Mouse (Mus musculus) embryonic facial prominence, embryonic 13.5 days (tissue): ENCODE measurements at regions not wholly inside any gene's neighbourhood (a gene's known extent, or its start where the extent isn't known, plus 50 kb on each side); places are given as distances from the start of the nearest gene placed in this dataset.

ENCODE experiments used
- ATAC-seq: fragments of 200-750 bp; cut with Nextera tagmentation; 2 replicates; pipeline ENCODE4 v1.8.0; 2017; ENCODE audit warnings: low read depth; ENCODE audit not compliant: insufficient number of reproducible peaks, insufficient read depth, low FRiP score, low TSS enrichment
- H3K27ac ChIP-seq: fragments of 300-500 bp; sonication (generic); 2 replicates; pipeline ENCODE4 v1.5.1; 2015; ENCODE audit warnings: moderate library complexity, mild to moderate bottlenecking, inconsistent platforms
- H3K27me3 ChIP-seq: fragments of 300-500 bp; sonication (generic); 2 replicates; pipeline ENCODE4 v1.6.1; 2015; ENCODE audit warnings: mild to moderate bottlenecking, inconsistent platforms
- H3K36me3 ChIP-seq: fragments of 300-500 bp; sonication (generic); 2 replicates; pipeline ENCODE4 v1.6.1; 2015; ENCODE audit warnings: mild to moderate bottlenecking, inconsistent platforms
- H3K4me1 ChIP-seq: fragments of 300-500 bp; sonication (generic); 2 replicates; pipeline ENCODE4 v1.6.1; 2015; ENCODE audit warnings: inconsistent platforms
- H3K4me2 ChIP-seq: fragments of 300-500 bp; sonication (generic); 2 replicates; pipeline ENCODE4 v1.6.1; 2015; ENCODE audit warnings: moderate library complexity, mild to moderate bottlenecking, inconsistent platforms
- H3K4me3 ChIP-seq: fragments of 300-500 bp; sonication (generic); 2 replicates; pipeline ENCODE4 v1.5.1; 2015; ENCODE audit warnings: mild to moderate bottlenecking, inconsistent platforms
- H3K9ac ChIP-seq: fragments of 300-500 bp; sonication (generic); 2 replicates; pipeline ENCODE4 v1.6.1; 2015; ENCODE audit warnings: mild to moderate bottlenecking, inconsistent platforms
- H3K9me3 ChIP-seq: fragments of 300-500 bp; sonication (generic); 2 replicates; pipeline ENCODE4 v1.6.1; 2016; ENCODE audit warnings: inconsistent platforms
- whole genome bisulfite sequencing: fragments of 180-500 bp; shearing (Covaris S2); methylation state at CpG from one replicate; pipeline ENCODE4 v1.1.7; 2015; ENCODE audit warnings: mixed read lengths; 5-methylcytosine and 5-hydroxymethylcytosine counted together

DNA sequence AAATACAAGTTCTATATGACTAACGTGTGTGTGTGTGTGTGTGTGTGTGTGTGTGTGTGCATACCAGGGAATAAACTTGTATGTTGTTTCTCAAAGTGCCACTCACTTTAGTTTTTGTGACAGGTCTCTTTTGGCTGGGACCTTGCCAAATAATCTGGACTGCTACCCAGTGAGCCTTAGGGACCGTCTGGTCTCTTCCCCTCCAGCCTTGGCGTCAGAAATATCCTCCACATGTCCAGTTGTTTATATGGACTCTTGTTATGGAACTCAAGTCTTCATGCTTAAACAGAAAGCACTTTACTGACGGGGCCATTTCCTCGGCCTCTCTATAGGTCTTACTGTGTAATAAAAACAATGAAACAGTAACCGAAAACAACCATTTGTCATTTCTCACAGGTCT is 394.4 kb downstream of the Prdm2 start:
- Histone ChIP-seq H3K27ac (no peak overlapping the region), H3K4me1 (no peaks in the 10 kb centered on the region), H3K27me3 (no peaks in the 10 kb centered on the region; the same call in 1 of the 2 replicates), H3K4me3 (no peak overlapping the region), H3K9ac (no peak overlapping the region), H3K9me3 (no peaks in the 10 kb centered on the region), H3K36me3 (no peaks in the 10 kb centered on the region), H3K4me2 (no peak overlapping the region)
- 78% methylated on average over 6 of the region's 6 CpGs for WGBS
- no peak for ATAC-seq

GRCm38 (mm10) chr4:142816986-142817385 is 395.8 kb downstream of the Prdm2 start:
- H3K27ac ChIP-seq: no peak overlapping the region
- H3K9me3 ChIP-seq: no peaks in the 10 kb centered on the region
- H3K27me3 ChIP-seq: no peaks in the 10 kb centered on the region; the same call in 1 of the 2 replicates
- H3K9ac ChIP-seq: no peak overlapping the region
- no peak for ATAC-seq
- H3K4me2 ChIP-seq: no peak overlapping the region
- H3K4me1 ChIP-seq: no peaks in the 10 kb centered on the region
- 45% methylated on average over 1 of the region's 1 CpGs for WGBS
- H3K36me3 ChIP-seq: no peaks in the 10 kb centered on the region
- H3K4me3 ChIP-seq: no peak overlapping the region

- H3K4me1 ChIP-seq: peaks cover 3% of the 10 kb centered on the region; the same call in 1 of the 2 replicates
- WGBS: 80% methylated on average over 2 of the region's 2 CpGs
Measured at GRCm38 (mm10) chr4:142803819-142804218, 409.0 kb downstream of the Prdm2 start.

DNA sequence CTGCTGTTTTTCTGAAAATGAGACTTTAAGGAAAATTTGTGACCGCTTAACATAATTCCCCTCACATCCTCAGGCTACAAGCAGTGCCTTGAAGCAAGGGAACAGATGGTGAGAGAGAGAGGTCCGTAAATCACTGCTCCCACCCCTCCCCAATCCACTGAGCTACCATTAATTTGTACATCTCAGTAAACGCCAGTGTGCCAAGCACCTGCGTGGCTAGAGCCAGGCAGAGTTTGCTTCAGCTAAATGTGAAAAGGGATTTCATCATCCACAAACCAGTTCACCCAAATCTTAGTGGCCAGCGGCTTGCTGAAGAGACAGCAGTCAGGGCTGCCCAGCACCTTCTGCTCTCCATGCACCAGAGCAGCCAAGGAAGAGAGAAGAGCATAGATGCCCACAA is 413.5 kb downstream of the Prdm2 start:
- Histone ChIP-seq H3K4me2 (no peak overlapping the region), H3K4me3 (no peak overlapping the region), H3K4me1 (peaks cover 3% of the 10 kb centered on the region; the same call in 1 of the 2 replicates), H3K27me3 (no peaks in the 10 kb centered on the region), H3K9ac (no peak overlapping the region), H3K36me3 (no peaks in the 10 kb centered on the region), H3K27ac (no peak overlapping the region), H3K9me3 (no peaks in the 10 kb centered on the region)
- ATAC-seq: no peak
- 53% methylated on average over 5 of the region's 5 CpGs for WGBS

More at GRCm38 (mm10) chr4:142803819-142804218, 409.0 kb downstream of the Prdm2 start:
- Histone ChIP-seq H3K27ac (no peak overlapping the region), H3K27me3 (no peaks in the 10 kb centered on the region), H3K9ac (no peak overlapping the region), H3K9me3 (no peaks in the 10 kb centered on the region), H3K36me3 (no peaks in the 10 kb centered on the region), H3K4me3 (no peak overlapping the region), H3K4me2 (no peak overlapping the region)
- no peak for ATAC-seq

DNA sequence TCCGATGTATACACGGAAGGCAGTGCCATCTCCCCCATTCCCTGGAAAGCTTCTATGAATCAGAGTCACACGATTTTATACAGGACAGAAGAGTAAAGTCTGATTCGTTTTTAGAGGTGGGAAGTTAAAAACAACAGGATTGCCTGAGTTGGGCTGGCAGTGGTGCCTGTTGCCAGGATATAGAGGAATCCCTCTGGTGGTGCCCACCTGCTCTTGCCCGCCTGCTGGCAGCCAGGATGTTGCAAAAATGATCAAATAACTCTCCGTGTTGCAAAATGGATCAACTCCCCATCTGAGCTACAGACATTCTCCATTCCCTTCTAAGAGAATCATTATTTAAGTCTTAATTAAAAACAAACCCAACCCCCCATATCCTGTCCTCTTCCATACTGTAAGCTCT is 414.0 kb downstream of the Prdm2 start:
- no peak overlapping the region for H3K9ac ChIP-seq
- no peaks in the 10 kb centered on the region for H3K36me3 ChIP-seq
- H3K4me2 ChIP-seq: no peak overlapping the region
- no peak overlapping the region for H3K27ac ChIP-seq
- no peaks in the 10 kb centered on the region for H3K27me3 ChIP-seq
- H3K9me3 ChIP-seq: no peaks in the 10 kb centered on the region
- no peak overlapping the region for H3K4me3 ChIP-seq
- peaks cover 3% of the 10 kb centered on the region; the same call in 1 of the 2 replicates for H3K4me1 ChIP-seq
- ATAC-seq: no peak
- 69% methylated on average over 6 of the region's 6 CpGs for WGBS

DNA sequence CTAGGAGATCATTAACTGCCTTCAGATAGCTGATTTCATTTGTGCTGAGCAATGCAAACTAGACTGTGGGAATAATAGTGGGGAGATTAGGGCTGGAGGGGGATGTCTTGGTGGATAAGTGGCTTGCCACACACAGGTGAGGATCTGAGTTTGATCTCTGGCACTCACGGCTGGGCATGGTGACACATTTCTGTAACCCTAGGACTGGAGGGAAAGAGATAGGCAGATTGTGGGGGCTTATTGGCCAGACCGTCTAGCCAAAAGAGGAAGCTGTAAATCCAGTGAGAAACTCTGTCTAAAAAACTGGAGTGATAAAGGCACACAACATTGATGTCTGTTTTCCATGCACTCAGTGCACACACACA is 420.2 kb downstream of the Prdm2 start:
- H3K4me2 ChIP-seq: no peak overlapping the region
- no peak for ATAC-seq
- no peaks in the 10 kb centered on the region for H3K9me3 ChIP-seq
- peaks cover 6% of the 10 kb centered on the region; the same call in 1 of the 2 replicates for H3K4me1 ChIP-seq
- H3K9ac ChIP-seq: no peak overlapping the region
- no peak overlapping the region for H3K4me3 ChIP-seq
- 83% methylated on average over 2 of the region's 2 CpGs for WGBS
- no peak overlapping the region for H3K27ac ChIP-seq
- no peaks in the 10 kb centered on the region for H3K36me3 ChIP-seq
- H3K27me3 ChIP-seq: no peaks in the 10 kb centered on the region

GRCm38 (mm10) chr4:142791823-142792605 is 420.8 kb downstream of the Prdm2 start:
- Histone ChIP-seq H3K4me2 (no peak overlapping the region), H3K4me1 (peaks cover 6% of the 10 kb centered on the region; the same call in 1 of the 2 replicates), H3K27me3 (no peaks in the 10 kb centered on the region), H3K36me3 (no peaks in the 10 kb centered on the region), H3K27ac (no peak overlapping the region), H3K4me3 (no peak overlapping the region), H3K9me3 (no peaks in the 10 kb centered on the region), H3K9ac (no peak overlapping the region)
- 82% methylated on average over 3 of the region's 3 CpGs for WGBS
- ATAC-seq: no peak

GRCm38 (mm10) chr4:142789048-142789447 is 423.7 kb downstream of the Prdm2 start:
- Histone ChIP-seq H3K27me3 (no peaks in the 10 kb centered on the region), H3K4me1 (peaks cover 6% of the 10 kb centered on the region; the same call in 1 of the 2 replicates), H3K4me3 (no peak overlapping the region), H3K36me3 (no peaks in the 10 kb centered on the region), H3K4me2 (no peak overlapping the region), H3K9me3 (no peaks in the 10 kb centered on the region), H3K9ac (no peak overlapping the region), H3K27ac (no peak overlapping the region; the same call in 1 of the 2 replicates)
- ATAC-seq: no peak
- WGBS: 79% methylated on average over 7 of the region's 7 CpGs

DNA sequence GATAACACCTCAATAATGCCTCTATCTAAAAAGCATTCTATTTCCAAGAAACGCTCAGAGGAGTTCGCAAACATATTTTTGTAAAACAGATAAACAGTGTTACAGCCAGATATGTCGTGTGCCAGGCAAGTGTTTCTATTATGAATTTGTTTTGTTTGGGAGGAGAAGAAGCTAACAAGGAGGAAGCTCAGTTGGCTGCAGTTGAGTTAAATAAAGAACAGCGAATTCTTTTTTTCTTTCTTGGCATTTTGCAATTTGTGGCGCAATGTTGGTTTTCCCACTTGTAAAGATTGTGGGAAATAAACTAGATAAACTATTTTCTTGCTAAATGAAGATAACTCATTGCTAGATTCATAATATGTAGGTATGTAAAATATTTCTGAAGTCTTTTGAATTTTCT is 427.4 kb downstream of the Prdm2 start:
- 87% methylated on average over 5 of the region's 5 CpGs for WGBS
- H3K4me1 ChIP-seq: no peaks in the 10 kb centered on the region
- ATAC-seq: no peak
- no peak overlapping the region for H3K4me3 ChIP-seq
- H3K36me3 ChIP-seq: no peaks in the 10 kb centered on the region
- no peaks in the 10 kb centered on the region for H3K9me3 ChIP-seq
- H3K4me2 ChIP-seq: no peak overlapping the region
- H3K27ac ChIP-seq: no peak overlapping the region
- H3K9ac ChIP-seq: no peak overlapping the region
- no peaks in the 10 kb centered on the region for H3K27me3 ChIP-seq

- no peak overlapping the region for H3K4me2 ChIP-seq
- H3K4me3 ChIP-seq: no peak overlapping the region
- no peak for ATAC-seq
- no peak overlapping the region for H3K27ac ChIP-seq
- H3K9me3 ChIP-seq: no peaks in the 10 kb centered on the region
- H3K27me3 ChIP-seq: peaks cover 7% of the 10 kb centered on the region; the same call in 1 of the 2 replicates
- no peak overlapping the region for H3K9ac ChIP-seq
- 49% methylated on average over 10 of the region's 10 CpGs for WGBS
- H3K4me1 ChIP-seq: peaks cover 22% of the 10 kb centered on the region
- no peaks in the 10 kb centered on the region for H3K36me3 ChIP-seq
Measured at GRCm38 (mm10) chr4:142776711-142777411, 435.9 kb downstream of the Prdm2 start.

DNA sequence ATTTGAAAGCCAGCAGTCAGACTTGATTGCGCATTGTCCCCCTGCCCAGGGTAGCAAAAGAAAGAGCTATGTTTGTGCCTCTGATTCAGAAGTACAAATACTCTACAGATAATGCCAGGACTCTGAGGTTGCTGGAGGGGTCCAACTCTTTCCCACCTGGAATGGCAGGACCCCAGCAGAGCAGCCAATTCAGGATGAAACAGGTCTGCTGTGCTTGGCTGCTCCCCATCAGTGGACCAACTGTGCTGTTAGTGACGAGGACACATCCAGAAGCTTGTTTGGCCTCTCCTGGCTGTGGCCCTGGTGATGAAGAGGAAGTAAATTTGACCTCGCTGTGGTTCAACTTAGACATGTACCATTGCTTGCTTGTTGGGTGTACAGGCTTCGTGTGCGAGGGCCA is 437.8 kb downstream of the Prdm2 start:
- WGBS: 91% methylated on average over 5 of the region's 5 CpGs
- Histone ChIP-seq H3K4me1 (peaks cover 32% of the 10 kb centered on the region), H3K27me3 (peaks cover 12% of the 10 kb centered on the region; the same call in 1 of the 2 replicates), H3K4me2 (no peak overlapping the region), H3K9ac (no peak overlapping the region), H3K4me3 (no peak overlapping the region), H3K9me3 (no peaks in the 10 kb centered on the region), H3K27ac (no peak overlapping the region), H3K36me3 (no peaks in the 10 kb centered on the region)
- ATAC-seq: no peak
